Mouse (Mus musculus) right cerebral cortex, postnatal 36 days (tissue): ENCODE results near the gene Hoxb7.

Experiments
- DNase-seq, 2 experiments: peaks; one replicate each; pipeline ENCODE4 v3.0.0; 2022; ENCODE audit warnings: low spot score in 2 of 2, mixed read lengths in 1 of 2

The Hoxb7 gene

GRCm38 (mm10) chr11:96284774-96285734, 1.4 kb upstream of the Hoxb7 start:
- DNase-seq: no peak

DNA sequence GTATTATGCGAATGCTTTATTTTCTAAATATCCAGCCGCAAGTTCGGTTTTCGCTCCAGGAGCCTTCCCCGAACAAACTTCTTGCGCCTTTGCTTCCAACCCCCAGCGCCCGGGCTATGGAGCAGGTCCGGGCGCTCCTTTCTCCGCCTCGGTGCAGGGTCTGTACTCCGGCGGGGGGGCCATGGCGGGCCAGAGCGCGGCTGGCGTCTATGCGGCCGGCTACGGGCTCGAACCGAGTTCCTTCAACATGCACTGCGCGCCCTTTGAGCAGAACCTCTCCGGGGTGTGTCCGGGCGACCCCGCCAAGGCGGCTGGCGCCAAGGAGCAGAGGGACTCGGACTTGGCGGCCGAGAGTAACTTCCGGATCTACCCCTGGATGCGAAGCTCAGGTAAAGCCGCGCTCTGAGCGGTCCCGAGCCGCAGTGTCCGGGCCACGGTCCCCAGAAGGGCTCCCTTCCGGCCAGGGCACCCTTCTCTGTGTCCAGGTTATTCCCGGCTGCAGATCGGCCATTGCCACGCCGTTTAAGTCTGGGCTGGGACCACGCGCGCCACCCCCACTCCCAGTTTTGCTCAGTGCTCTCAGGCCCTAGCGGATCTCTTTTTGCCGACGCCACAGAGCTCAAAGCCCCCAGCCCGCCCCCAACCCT, 439 bp downstream of the Hoxb7 start:
- no peak for DNase-seq

- no peak for DNase-seq
Observed at GRCm38 (mm10) chr11:96287411-96287810, 988 bp downstream of the Hoxb7 start.

DNA sequence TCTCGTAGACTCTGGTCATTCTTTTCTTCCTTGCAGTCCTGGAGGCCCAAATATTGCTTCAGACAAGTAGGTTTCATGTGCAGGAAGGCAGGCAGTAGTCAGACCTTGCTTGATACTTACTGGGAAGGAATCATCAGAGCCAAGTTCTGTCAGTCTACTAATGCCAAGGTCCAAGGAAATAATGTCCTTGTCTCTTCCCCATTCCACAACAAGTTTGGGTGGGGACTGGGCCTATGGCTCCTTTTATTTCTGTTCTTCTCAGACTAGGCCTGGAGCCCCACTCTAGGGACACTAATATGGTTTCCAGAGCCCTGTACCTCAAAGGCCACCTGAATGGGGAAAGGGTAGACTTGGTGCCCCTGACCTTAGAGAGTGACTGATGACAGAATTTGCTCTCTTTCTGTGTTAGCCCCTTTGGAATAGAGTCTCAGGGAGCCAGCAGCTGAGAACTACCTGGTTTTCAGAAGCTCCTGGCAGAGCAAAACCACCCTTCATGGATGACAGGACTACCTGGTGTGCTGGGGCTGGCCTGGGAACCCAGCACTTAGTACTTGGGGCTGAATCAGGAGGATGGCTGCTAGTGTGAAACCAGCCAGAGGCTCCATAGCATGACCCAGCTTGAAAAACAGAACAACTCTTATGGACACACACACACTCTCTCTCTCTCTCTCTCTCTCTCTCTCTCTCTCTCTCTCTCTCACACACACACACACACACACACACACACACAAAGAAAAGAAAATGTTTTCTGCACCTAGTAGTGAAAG, 2.2 kb downstream of the Hoxb7 start:
- DNase-seq: no peak

DNA sequence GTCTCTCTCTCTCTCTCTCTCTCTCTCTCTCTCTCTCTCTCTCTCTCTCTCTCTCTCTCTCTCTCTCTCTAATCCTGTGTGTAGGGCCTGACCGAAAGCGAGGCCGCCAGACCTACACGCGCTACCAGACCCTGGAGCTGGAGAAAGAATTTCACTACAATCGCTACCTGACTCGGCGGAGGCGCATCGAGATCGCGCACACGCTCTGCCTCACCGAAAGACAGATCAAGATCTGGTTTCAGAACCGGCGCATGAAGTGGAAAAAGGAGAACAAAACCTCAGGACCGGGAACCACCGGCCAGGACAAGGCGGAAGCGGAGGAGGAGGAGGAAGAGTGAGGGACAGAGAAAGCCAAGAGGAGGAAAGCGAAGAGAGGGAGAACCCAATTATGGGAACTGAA, 2.9 kb downstream of the Hoxb7 start:
- no peak for DNase-seq

DNA sequence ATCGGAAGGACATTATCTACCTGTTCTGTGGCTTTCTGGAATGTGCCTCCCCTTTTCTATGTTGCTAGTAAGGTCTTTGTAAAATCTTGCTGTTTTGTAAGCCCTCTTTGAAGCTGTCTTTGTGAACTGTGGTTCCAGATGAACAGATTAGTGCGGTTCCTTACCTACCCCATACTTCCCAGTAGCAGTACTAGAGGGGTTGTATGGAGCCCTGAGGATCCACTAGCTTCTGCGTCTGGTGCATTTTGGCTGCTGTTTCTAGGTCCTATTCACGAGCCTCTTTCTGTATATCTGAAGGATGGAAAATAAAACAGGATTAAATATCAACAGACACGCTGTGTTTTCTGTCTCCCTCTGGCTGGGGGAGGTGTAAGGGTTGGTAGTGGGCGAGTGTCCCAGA, 3.4 kb downstream of the Hoxb7 start:
- DNase-seq: no peak

- DNase-seq: no peak
Observed at GRCm38 (mm10) chr11:96290705-96291355, 4.4 kb downstream of the Hoxb7 start.

GRCm38 (mm10) chr11:96291681-96292564, 5.5 kb downstream of the Hoxb7 start, which contains the start of gene Hoxb6:
TSS of gene Hoxb6 (plus strand) at chr11:96292476.
- no peak for DNase-seq

GRCm38 (mm10) chr11:96292565-96293301, 6.3 kb downstream of the Hoxb7 start:
- DNase-seq: no peak

DNA sequence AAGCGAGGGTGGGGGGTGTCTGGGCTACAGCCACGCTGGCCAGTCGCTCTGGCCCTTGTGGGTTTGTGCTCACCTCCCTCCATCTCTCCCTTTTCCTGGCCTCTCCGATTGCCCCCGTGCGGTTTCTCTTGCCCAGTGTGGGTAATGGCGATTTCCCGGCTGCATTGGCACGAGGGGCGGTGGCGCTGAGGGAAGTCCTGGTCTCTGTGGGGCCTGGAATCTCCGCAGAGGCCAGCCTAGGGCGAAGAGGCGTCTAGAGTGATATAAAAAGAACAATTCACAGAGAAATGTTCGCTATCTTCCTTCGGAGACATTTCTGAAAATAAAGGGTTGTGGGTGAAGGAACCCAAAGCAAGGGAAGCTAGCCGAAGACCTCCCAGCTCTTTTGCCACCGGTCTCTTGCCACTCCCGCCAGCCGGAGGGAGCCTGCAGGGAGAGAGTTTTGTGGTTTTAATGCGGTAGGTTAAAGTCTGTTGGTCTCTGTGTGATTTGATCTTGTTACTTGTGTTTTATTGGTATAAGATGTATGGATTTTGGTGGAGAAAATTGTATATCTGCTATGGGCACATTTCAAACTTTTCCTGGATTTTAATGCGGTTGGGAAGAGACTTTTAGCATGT, 7.0 kb downstream of the Hoxb7 start:
- no peak for DNase-seq

GRCm38 (mm10) chr11:96294245-96295091, 8.0 kb downstream of the Hoxb7 start:
- no peak for DNase-seq

DNA sequence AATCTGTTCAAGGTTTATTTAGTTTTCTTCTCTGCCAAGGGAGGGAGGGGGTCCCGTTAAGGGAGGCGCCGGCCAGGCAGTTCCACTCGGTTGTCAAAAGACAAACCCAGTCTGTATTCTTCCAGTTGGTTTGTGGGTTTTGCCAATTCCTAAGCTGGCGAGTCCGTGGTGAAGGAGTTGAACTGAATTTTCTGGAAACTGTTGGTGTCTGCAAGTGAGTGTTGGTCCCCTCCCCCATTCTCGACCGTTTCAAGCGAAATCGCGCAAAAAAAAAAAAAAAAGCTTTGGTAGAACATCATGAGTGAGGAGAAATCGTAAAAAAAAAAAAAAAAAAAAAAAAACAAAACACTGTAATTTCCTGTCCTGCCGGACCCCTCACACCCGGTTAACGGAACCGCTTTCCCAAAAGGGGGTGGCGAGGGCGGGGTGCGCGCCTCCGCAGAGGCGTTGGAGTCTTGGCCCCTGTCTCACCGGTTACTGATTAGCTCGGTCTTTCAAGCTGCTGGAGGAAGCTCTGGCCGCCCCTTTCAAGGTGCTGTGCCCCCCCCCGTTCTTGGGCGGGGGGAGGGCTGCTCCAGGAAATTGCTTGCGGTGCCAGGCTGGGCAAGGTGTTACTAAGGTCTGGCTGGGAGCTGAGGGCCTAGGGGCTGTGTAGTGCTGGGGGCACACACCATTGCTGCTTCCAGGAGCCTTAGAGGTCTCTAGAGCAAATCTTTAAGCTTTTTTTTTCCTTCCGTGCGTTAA, 8.8 kb downstream of the Hoxb7 start:
- no peak for DNase-seq

DNA sequence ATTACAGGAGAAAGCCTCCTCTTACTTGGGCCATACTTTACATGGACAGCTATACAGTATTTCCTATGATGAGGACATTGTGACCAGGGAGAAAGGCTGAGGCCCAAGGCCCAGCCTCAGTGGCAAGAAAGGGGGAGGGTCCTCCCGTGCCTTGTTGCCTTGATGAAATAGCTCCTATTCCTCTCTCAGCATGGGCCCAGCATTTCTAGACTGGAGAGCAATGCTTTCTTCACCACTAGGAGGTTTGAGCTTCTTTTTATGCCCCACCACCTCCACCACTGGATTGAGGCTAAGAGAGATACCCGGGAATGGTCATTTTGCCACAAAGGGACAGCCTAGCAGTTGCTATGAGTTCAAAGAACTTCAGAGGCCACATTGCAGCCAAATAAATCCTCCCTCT, 10.6 kb downstream of the Hoxb7 start:
- DNase-seq: no peak

- DNase-seq: no peak
Observed at GRCm38 (mm10) chr11:96297428-96297827, 11.0 kb downstream of the Hoxb7 start.

GRCm38 (mm10) chr11:96297968-96298635, 11.7 kb downstream of the Hoxb7 start:
- DNase-seq: no peak

DNA sequence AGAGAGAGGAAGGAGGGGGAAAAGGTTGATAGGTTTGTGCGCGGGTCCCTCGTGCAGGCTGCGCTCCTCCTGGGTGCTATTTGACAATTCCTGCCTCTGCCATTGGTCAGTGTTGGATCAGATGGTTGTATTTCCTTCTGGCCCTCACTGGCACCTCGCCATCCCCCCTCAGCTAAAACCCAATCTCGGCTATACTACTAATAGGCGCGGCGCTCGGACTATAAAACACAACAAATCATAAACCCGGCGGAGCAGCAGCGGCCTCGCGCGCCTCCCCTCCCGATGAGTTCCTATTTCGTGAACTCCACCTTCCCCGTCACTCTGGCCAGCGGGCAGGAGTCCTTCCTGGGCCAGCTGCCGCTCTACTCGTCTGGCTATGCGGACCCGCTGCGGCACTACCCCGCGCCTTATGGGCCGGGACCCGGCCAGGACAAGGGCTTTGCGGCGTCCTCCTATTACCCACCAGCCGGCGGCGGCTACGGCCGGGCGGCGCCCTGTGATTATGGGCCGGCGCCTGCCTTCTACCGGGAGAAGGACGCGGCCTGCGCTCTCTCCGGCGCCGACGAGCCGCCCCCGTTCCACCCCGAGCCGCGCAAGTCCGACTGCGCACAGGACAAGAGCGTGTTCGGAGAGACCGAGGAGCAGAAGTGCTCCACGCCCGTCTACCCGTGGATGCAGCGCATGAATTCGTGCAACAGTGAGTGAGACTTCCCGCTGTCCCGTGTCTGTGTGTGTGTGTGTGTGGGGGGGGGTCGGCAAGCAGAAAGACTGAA, 12.7 kb downstream of the Hoxb7 start:
- no peak for DNase-seq

- no peak for DNase-seq
Observed at GRCm38 (mm10) chr11:96299781-96300180, 13.4 kb downstream of the Hoxb7 start.
